Mouse (Mus musculus) embryonic fibroblast, embryonic 13.5 days (primary cell): Measurements from ENCODE around the gene Rabgap1l. TPM values are rescaled to one million over a fixed set of nuclear protein-coding genes. Genes with fewer than 3 reads are reported as not detected.
A peak's percentile ranks its signal among the peaks of the same experiment; 100 is the strongest.

Experiments used
- H3K27ac ChIP-seq: 2 replicates; pipeline ENCODE4 v1.5.1; 2012; ENCODE audit warnings: low read length, control low read depth, inconsistent platforms; ENCODE audit not compliant: insufficient read depth
- H3K4me1 ChIP-seq: 2 replicates; pipeline ENCODE4 v1.6.1; 2011; ENCODE audit warnings: low read length; ENCODE audit not compliant: control insufficient read depth, insufficient read depth
- H3K4me3 ChIP-seq: 2 replicates; pipeline ENCODE4 v1.5.1; 2011; ENCODE audit warnings: mild to moderate bottlenecking, control low read depth, low read length; ENCODE audit not compliant: insufficient read depth
- CTCF ChIP-seq: IDR thresholded peaks from 2 replicates; pipeline ENCODE4 v1.5.1; 2011; ENCODE audit warnings: mild to moderate bottlenecking, control low read depth, low read length, moderate library complexity, borderline replicate concordance; ENCODE audit not compliant: insufficient read depth
- POLR2A ChIP-seq: IDR thresholded peaks from 2 replicates; pipeline ENCODE4 v1.6.1; 2011; ENCODE audit warnings: low read depth, mild to moderate bottlenecking, control low read depth, low read length, moderate library complexity
- polyA plus RNA-seq: library from polyadenylated mRNA; stranded (reverse); fragments of >200 nt; gene quantifications from 2 replicates; pipeline ENCODE4 v1.2.4, GENCODE M21; 2011; ENCODE audit warnings: low read depth; ENCODE audit not compliant: missing spikeins, insufficient read length

Gene Rabgap1l
- polyA plus RNA-seq, 1 experiment: 43.2 TPM

DNA sequence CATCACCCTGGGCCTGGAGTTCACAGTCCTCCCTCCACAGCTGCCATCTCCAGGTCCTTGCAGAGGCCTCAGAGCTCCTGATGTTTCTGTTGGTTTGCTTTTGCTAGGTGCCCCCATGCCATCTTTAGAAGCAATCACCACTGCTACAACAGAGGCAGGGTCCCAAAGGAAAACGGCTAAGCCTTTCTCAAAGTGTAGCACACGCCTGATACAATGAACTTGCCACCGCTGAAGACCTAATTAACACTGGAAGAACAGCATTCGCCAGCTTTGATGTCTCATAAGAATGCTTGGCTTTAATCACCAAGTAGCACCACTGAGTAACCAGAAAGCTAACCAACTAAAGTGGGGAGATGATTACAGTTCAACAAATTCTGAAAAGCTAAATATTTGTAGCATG lies 226.6 kb downstream of the Rabgap1l start:
- Histone ChIP-seq H3K27ac (no peak overlapping the region), H3K4me1 (no peaks in the 10 kb centered on the region), H3K4me3 (no peak overlapping the region)
- no peak for TF ChIP-seq POLR2A

- no peak overlapping the region for H3K4me3 ChIP-seq
- no peaks in the 10 kb centered on the region for H3K4me1 ChIP-seq
- TF ChIP-seq POLR2A: no peak
- no peak for TF ChIP-seq CTCF
- no peak overlapping the region for H3K27ac ChIP-seq
Measured at GRCm38 (mm10) chr1:160561381-160561780, 231.6 kb downstream of the Rabgap1l start.

DNA sequence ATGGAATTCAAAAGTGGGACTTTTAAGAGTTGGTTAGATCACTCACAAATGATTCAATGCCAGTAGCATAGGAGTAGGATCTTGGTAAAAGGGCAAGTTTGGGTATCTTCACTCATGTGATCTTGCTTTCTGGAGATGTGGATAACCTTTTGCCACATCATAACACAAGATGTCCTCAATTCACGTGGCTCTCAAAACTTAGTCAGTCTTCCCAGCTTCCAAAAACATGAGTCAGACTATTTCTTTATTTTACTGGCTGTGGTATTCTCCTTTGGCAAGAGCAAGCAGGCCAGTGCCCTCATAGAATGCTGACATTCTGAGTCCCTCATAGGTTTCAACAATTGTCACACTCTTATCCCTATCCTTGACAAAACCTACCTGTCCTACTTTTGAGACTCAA lies 242.4 kb downstream of the Rabgap1l start:
- Histone ChIP-seq H3K27ac (peak overlapping the region; percentile 47; the same call in 1 of the 2 replicates), H3K4me1 (peaks cover 8% of the 10 kb centered on the region), H3K4me3 (no peak overlapping the region)
- no peak for TF ChIP-seq CTCF
- no peak for TF ChIP-seq POLR2A

DNA sequence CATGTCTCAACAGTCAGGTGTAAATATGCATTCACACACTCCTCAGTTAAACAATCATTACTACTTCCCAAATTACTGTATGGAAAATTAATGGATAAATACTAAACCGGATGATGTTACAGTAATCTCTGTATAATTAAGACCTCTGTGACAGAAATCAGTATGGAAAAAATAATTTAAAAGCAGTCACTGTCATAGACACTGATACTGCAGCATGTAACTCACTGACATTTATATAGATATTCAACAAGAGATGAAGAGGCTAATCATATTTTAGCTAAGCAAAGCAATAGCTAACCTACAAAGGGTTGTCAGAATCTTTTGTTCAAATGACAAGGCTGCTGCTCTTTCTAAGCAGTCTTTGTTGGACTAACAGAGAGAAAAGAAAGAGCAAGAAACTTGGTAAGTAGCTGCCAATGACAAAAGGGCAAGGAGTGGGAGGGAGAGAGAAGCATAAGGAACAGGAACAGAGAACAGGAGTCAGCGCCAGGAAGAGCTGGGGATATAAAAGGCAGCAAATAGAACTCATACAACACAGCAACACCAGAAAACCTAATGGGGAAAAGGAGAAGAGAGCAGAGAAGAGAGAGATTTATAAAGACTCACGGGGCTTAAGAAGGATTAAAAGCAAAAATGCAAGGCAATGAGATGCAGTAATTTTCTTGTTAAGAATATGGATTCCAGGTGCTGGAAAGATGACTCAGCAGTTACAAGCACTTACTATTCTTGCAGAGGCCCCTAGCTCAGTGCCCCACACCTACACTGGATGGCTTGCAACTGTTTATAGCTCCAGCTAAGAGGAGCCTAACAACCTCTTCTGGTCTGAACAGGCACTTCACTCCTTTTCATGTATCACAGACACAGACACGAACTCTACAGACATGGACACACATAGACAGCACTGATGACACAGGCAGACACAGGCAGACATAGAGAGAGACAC lies 244.8 kb downstream of the Rabgap1l start:
- TF ChIP-seq POLR2A (no peak), CTCF (no peak)
- H3K27ac ChIP-seq: peak overlapping the region; percentile 76
- no peak overlapping the region for H3K4me3 ChIP-seq
- peaks cover 8% of the 10 kb centered on the region for H3K4me1 ChIP-seq

GRCm38 (mm10) chr1:160535649-160536048 lies 257.4 kb downstream of the Rabgap1l start:
- TF ChIP-seq CTCF: no peak
- TF ChIP-seq POLR2A: no peak
- Histone ChIP-seq H3K4me3 (no peak overlapping the region), H3K27ac (no peak overlapping the region), H3K4me1 (no peaks in the 10 kb centered on the region)

DNA sequence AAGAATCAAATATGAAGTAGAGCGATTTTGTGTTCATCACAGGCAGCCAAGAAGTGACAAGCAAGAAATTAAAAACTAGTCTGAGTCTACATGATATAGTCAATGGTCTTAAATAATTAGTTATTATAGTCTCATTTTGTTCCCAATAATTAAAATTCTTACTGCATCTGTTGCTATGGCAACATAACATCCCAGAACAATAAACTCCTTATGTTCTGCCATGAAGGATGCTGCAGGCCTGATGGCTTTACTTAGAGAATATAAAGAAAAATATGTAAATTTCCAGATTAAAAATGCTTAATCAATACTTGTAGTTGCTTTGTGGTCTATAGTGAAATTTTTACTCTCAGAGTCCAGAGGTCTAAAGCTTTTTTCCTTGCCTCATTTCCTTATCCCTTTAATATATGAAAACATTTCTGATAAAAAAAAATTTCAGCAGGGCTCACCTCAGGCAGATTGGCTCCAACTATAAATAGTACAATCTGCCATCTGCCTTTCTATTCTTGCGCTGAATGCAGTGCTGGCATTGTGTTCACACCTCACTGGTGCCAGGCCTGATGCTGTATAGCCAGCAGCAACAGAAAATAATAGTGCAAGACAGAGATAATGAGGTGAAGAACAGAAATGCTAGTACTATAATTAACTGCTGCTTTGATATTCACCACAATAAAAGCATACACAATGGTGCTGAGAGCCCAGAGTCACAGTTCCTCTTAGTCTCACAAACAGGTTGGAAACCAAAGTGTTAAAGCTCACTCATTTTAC lies 258.3 kb downstream of the Rabgap1l start:
- no peak overlapping the region for H3K4me3 ChIP-seq
- no peak for TF ChIP-seq CTCF
- TF ChIP-seq POLR2A: no peak
- no peak overlapping the region for H3K27ac ChIP-seq
- H3K4me1 ChIP-seq: no peaks in the 10 kb centered on the region

GRCm38 (mm10) chr1:160533209-160533820 lies 259.7 kb downstream of the Rabgap1l start:
- Histone ChIP-seq H3K4me3 (no peak overlapping the region), H3K27ac (no peak overlapping the region), H3K4me1 (no peaks in the 10 kb centered on the region)
- TF ChIP-seq CTCF: no peak
- TF ChIP-seq POLR2A: no peak

GRCm38 (mm10) chr1:160531402-160531801 lies 261.6 kb downstream of the Rabgap1l start:
- H3K4me3 ChIP-seq: no peak overlapping the region
- H3K27ac ChIP-seq: no peak overlapping the region
- TF ChIP-seq CTCF (no peak), POLR2A (no peak)
- no peaks in the 10 kb centered on the region for H3K4me1 ChIP-seq

GRCm38 (mm10) chr1:160521918-160522317 lies 271.1 kb downstream of the Rabgap1l start:
- H3K27ac ChIP-seq: peak overlapping the region; percentile 54; the same call in 1 of the 2 replicates
- peaks cover 5% of the 10 kb centered on the region for H3K4me1 ChIP-seq
- H3K4me3 ChIP-seq: no peak overlapping the region
- TF ChIP-seq CTCF (no peak), POLR2A (no peak)
